Mouse (Mus musculus): ENCODE data around the gene Gm10413.
"Not testable (repeated sequence)": the region's sequence is repeated elsewhere in the genome, so short reads cannot be mapped to it uniquely, and the experiment has no call there.

The Gm10413 gene

GRCm38 (mm10) chr14:3394793-3395192 is at the start of gene Gm10413:
Gm10413 (plus strand) TSS chr14:3395093.
- not testable (repeated sequence) for DNase-seq (ENCODE audit: low read depth, low spot score)

GRCm38 (mm10) chr14:3412314-3412713 is 17.4 kb downstream of the Gm10413 start, which contains the start of gene Gm10409:
Gm10409 (plus strand) TSS chr14:3412614.
- DNase-seq (ENCODE audit: low read depth, low spot score): not testable (repeated sequence)

GRCm38 (mm10) chr14:3427803-3428202 is 32.9 kb downstream of the Gm10413 start, which contains the start of gene Gm3005:
Gm3005 (plus strand) TSS chr14:3428103.
- not testable (repeated sequence) for DNase-seq (ENCODE audit: low read depth, low spot score)

GRCm38 (mm10) chr14:3449079-3449478 is 54.2 kb downstream of the Gm10413 start, which contains the start of gene Gm10408:
Gm10408 (plus strand) TSS chr14:3449379.
- DNase-seq (ENCODE audit: low read depth, low spot score): not testable (repeated sequence)

Measured in CD4-positive, CD25-positive, alpha-beta regulatory T cell, adult 2 months (primary cell).